Comparison of ENCODE assay signal across 19 mouse cellular contexts in the genomic region with DNA sequence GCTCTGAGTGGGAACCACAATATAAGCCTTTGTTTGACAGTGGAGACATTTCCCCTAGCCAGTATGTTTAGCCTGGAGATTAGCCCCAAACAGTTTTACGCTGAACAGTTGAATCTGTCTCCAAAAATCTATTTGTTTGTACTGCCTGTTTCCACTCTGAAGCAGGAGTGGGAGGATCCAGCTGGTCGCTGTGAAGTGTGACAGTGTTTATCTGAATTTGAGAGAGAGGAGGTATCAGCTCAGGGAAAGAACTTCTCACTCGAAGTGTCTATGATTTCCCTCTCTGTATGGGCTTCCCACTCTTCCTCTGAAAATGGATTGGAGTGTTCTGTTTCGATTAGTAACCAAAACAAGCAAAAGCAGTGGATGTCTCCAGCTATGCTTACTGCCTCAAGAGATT.
A peak's percentile ranks its signal among the peaks of the same experiment; 100 is the strongest.
DNase-seq lines count a peak whose midpoint lies in the region; ATAC-seq lines count a peak whose summit lies in the region.
"Had no signal": no experiment of that assay in that cellular context is flagged by ENCODE, and none has a peak within 500 bp of the region (broad histone marks: within the 10 kb centered on the region; RNA-seq: fewer than 3 reads in every experiment).

No protein-coding gene starts in this region.

- peak; percentile 2 to 22 for DNase-seq in left cerebral cortex, adult 8-10 months (ENCODE audit: low spot score in 2 of 2)
- DNase-seq in left cerebral cortex, postnatal 10 days (ENCODE audit: extremely low spot score in 1 of 2, low spot score in 2 of 2): no peak
- peak; percentile 24 for DNase-seq in layer of hippocampus, adult 11-12 months (ENCODE audit: low spot score)
- DNase-seq in layer of hippocampus, adult 9-11 months: peak; percentile 59
- DNase-seq in adrenal gland, adult 18-20 months (ENCODE audit: low spot score in 2 of 2): no peak
- DNase-seq in adrenal gland, adult 2 months: no peak
- DNase-seq: adrenal gland, postnatal 25 days; cerebellum, postnatal 10 days; embryo, embryonic 11 days; heart, adult 2 months; kidney, adult 8-10 months; lung, postnatal 10 days had no signal

- WGBS in stomach, embryonic 16.5 days: 23% methylated on average over 4 of the region's 4 CpGs

- no peaks in the 10 kb centered on the region for H3K36me3 ChIP-seq in stomach, embryonic 16.5 days (ENCODE audit: control insufficient read depth, insufficient read depth, low read length)
- H3K36me3 ChIP-seq: forebrain, embryonic 12.5 days; limb, embryonic 12.5 days; neural tube, embryonic 12.5 days had no signal

- intact Hi-C loops in left cerebral cortex, postnatal 10 days (cut with DNase I): no loop called here

- H3K4me2 ChIP-seq in stomach, embryonic 16.5 days (ENCODE audit: low read depth, low read length): no peak overlapping the region
- H3K4me2 ChIP-seq: forebrain, embryonic 12.5 days; hindbrain, embryonic 14.5 days; limb, embryonic 12.5 days; neural tube, embryonic 12.5 days had no signal

- H3K4me3 ChIP-seq in stomach, embryonic 16.5 days (replicated peaks; ENCODE audit: low read length): no peak overlapping the region
- H3K4me3 ChIP-seq: forebrain, embryonic 12.5 days; heart, adult 2 months; limb, embryonic 12.5 days; neural tube, embryonic 12.5 days had no signal

- H3K27ac ChIP-seq in stomach, embryonic 16.5 days (ENCODE audit: low read length): peak overlapping the region; percentile 32; the same call in 1 of the 2 replicates
- H3K27ac ChIP-seq: forebrain, embryonic 12.5 days; heart, adult 2 months; hindbrain, embryonic 14.5 days; limb, embryonic 12.5 days; liver, embryonic 14.5 days; neural tube, embryonic 12.5 days had no signal

- 0 out of 2 replicates have a peak, but pooled peaks cover 4% of the 10 kb centered on the region for H3K4me1 ChIP-seq in stomach, embryonic 16.5 days (ENCODE audit: control insufficient read depth, insufficient read depth, low read length)
- H3K4me1 ChIP-seq: forebrain, embryonic 12.5 days; limb, embryonic 12.5 days; neural tube, embryonic 12.5 days had no signal

- no peaks in the 10 kb centered on the region for H3K9me3 ChIP-seq in stomach, embryonic 16.5 days (replicated peaks; ENCODE audit: control insufficient read depth, low read length)
- H3K9me3 ChIP-seq: forebrain, embryonic 12.5 days; limb, embryonic 12.5 days; neural tube, embryonic 12.5 days had no signal

- no peak overlapping the region for H3K9ac ChIP-seq in stomach, embryonic 16.5 days (ENCODE audit: low read length)
- H3K9ac ChIP-seq: forebrain, embryonic 12.5 days; hindbrain, embryonic 14.5 days; limb, embryonic 12.5 days; liver, embryonic 14.5 days; neural tube, embryonic 12.5 days had no signal

- ATAC-seq in stomach, embryonic 16.5 days (ENCODE audit: insufficient read depth, low FRiP score): peak; percentile 37; the same call in 1 of the 2 replicates
- ATAC-seq: CD4-positive, CD25-positive, alpha-beta regulatory T cell, adult 4 months had no signal

- H3K27me3 ChIP-seq in stomach, embryonic 16.5 days (ENCODE audit: control insufficient read depth, insufficient read depth, low read length): no peaks in the 10 kb centered on the region
- H3K27me3 ChIP-seq: forebrain, embryonic 12.5 days; limb, embryonic 12.5 days; neural tube, embryonic 12.5 days had no signal

Comparison
In these comparisons a context has a peak if more than half of its experiments do, and no peak if none do; other contexts are left out.
1. DNase-seq: peak in left cerebral cortex, adult 8-10 months (2 of 2), layer of hippocampus, adult 11-12 months (single experiment) and layer of hippocampus, adult 9-11 months (single experiment); none in left cerebral cortex, postnatal 10 days (0 of 2), adrenal gland, adult 18-20 months (0 of 2) and adrenal gland, adult 2 months (single experiment).